Mouse (Mus musculus) small intestine, adult 2 months (tissue): ENCODE results near the gene Tle4.

ENCODE experiments used
- CTCF ChIP-seq: fragments of 200-500 bp; IDR thresholded peaks from 2 replicates; pipeline ENCODE4 v1.5.1; 2012; ENCODE audit warnings: low read depth, mild to moderate bottlenecking, control low read depth, inconsistent platforms, low read length, moderate library complexity, mixed read lengths; ENCODE audit not compliant: insufficient replicate concordance, insufficient read length; ENCODE audit errors: extremely low read depth
- POLR2A ChIP-seq: fragments of 200-500 bp; IDR thresholded peaks from 2 replicates; pipeline ENCODE4 v1.6.1; 2012; ENCODE audit warnings: low read depth, mild to moderate bottlenecking, control low read depth, inconsistent platforms, low read length, moderate library complexity

GRCm38 (mm10) chr19:14567081-14567480, 30.8 kb downstream of the Tle4 start:
- TF ChIP-seq CTCF (no peak), POLR2A (no peak)
